Mouse (Mus musculus): ENCODE measurements around the gene Tgtp2. TPM values are rescaled to one million over a fixed set of nuclear protein-coding genes. Genes with fewer than 3 reads are reported as not detected.

Gene Tgtp2
- total RNA-seq, 1 experiment: not detected

- Histone ChIP-seq H3K9me3 (ENCODE audit: control insufficient read depth, insufficient read depth, low read depth, low read length) (no peaks in the 10 kb centered on the region), H3K27ac (ENCODE audit: insufficient read depth, low read depth, low read length, poor library complexity, severe bottlenecking) (no peak overlapping the region), H3K9ac (ENCODE audit: insufficient read depth, low read depth, low read length, poor library complexity, severe bottlenecking) (no peak overlapping the region), H3K4me3 (ENCODE audit: insufficient read depth in 1 of 2, low read depth in 1 of 2, low read length in 2 of 2, poor library complexity in 1 of 2, severe bottlenecking in 1 of 2) (no peak overlapping the region), H3K4me1 (ENCODE audit: control insufficient read depth in 2 of 2, insufficient read depth in 2 of 2, low read length in 2 of 2, poor library complexity in 1 of 2) (peaks cover 0 to 3% of the 10 kb centered on the region in 2 experiments; a peak in 1 of 4 replicates), H3K36me3 (ENCODE audit: control insufficient read depth, insufficient read depth, low read length, poor library complexity, severe bottlenecking) (no peaks in the 10 kb centered on the region)
- TF ChIP-seq ZNF384 (IDR thresholded peaks at IDR 0.05; ENCODE audit: low read depth, low read length): no peak
- in situ Hi-C loops (cut with MboI; ENCODE audit: low sequenced_read_pairs in 2 of 2, unreplicated experiment in 2 of 2): no loop called here
- DNase-seq (ENCODE audit: low read depth, low spot score): no peak
These were observed 28.1 kb upstream of the Tgtp2 start for GRCm38 (mm10) chr11:49092053-49092586.

GRCm38 (mm10) chr11:49091171-49091570 is 27.2 kb upstream of the Tgtp2 start:
- H3K36me3 ChIP-seq (ENCODE audit: control insufficient read depth, insufficient read depth, low read length, poor library complexity, severe bottlenecking): no peaks in the 10 kb centered on the region
- H3K9me3 ChIP-seq (ENCODE audit: control insufficient read depth, insufficient read depth, low read depth, low read length): no peaks in the 10 kb centered on the region
- H3K4me3 ChIP-seq (ENCODE audit: insufficient read depth in 1 of 2, low read depth in 1 of 2, low read length in 2 of 2, poor library complexity in 1 of 2, severe bottlenecking in 1 of 2): no peak overlapping the region
- H3K27ac ChIP-seq (ENCODE audit: insufficient read depth, low read depth, low read length, poor library complexity, severe bottlenecking): no peak overlapping the region
- TF ChIP-seq CHD2 (IDR thresholded peaks at IDR 0.05; ENCODE audit: low read depth, low read length): no peak
- no peak for TF ChIP-seq MAFK (IDR thresholded peaks at IDR 0.05; ENCODE audit: insufficient read depth, low read depth, low read length)
- DNase-seq (ENCODE audit: low read depth, low spot score): no peak
- H3K9ac ChIP-seq (ENCODE audit: insufficient read depth, low read depth, low read length, poor library complexity, severe bottlenecking): no peak overlapping the region
- H3K4me1 ChIP-seq (ENCODE audit: control insufficient read depth in 2 of 2, insufficient read depth in 2 of 2, low read length in 2 of 2, poor library complexity in 1 of 2): peaks cover 0 to 3% of the 10 kb centered on the region in 2 experiments; a peak in 1 of 4 replicates
- in situ Hi-C loops (cut with MboI; ENCODE audit: low sequenced_read_pairs in 2 of 2, unreplicated experiment in 2 of 2): no loop called here

- H3K4me3 ChIP-seq (ENCODE audit: insufficient read depth in 1 of 2, low read depth in 1 of 2, low read length in 2 of 2, poor library complexity in 1 of 2, severe bottlenecking in 1 of 2): no peak overlapping the region
- H3K9ac ChIP-seq (ENCODE audit: insufficient read depth, low read depth, low read length, poor library complexity, severe bottlenecking): no peak overlapping the region
- no peaks in the 10 kb centered on the region for H3K9me3 ChIP-seq (ENCODE audit: control insufficient read depth, insufficient read depth, low read depth, low read length)
- TF ChIP-seq HCFC1 (IDR thresholded peaks at IDR 0.05; ENCODE audit: borderline replicate concordance, insufficient read depth, low read length): no peak
- TF ChIP-seq ZNF384 (IDR thresholded peaks at IDR 0.05; ENCODE audit: low read depth, low read length): no peak
- TF ChIP-seq MAFK (IDR thresholded peaks at IDR 0.05; ENCODE audit: insufficient read depth, low read depth, low read length): no peak
- no peak for TF ChIP-seq CHD2 (IDR thresholded peaks at IDR 0.05; ENCODE audit: low read depth, low read length)
- TF ChIP-seq ZC3H11A (IDR thresholded peaks at IDR 0.05; ENCODE audit: borderline replicate concordance, low read depth, low read length): no peak
- in situ Hi-C loops (cut with MboI; ENCODE audit: low sequenced_read_pairs in 2 of 2, unreplicated experiment in 2 of 2): no loop called here
- no peaks in the 10 kb centered on the region for H3K36me3 ChIP-seq (ENCODE audit: control insufficient read depth, insufficient read depth, low read length, poor library complexity, severe bottlenecking)
- no peak for DNase-seq (ENCODE audit: low read depth, low spot score)
- H3K27ac ChIP-seq (ENCODE audit: insufficient read depth, low read depth, low read length, poor library complexity, severe bottlenecking): no peak overlapping the region
- peaks cover 0 to 3% of the 10 kb centered on the region in 2 experiments; a peak in 1 of 4 replicates for H3K4me1 ChIP-seq (ENCODE audit: control insufficient read depth in 2 of 2, insufficient read depth in 2 of 2, low read length in 2 of 2, poor library complexity in 1 of 2)
These were observed 26.5 kb upstream of the Tgtp2 start for GRCm38 (mm10) chr11:49090551-49090950.

GRCm38 (mm10) chr11:49089735-49090507 is 25.9 kb upstream of the Tgtp2 start:
- TF ChIP-seq CHD2 (IDR thresholded peaks at IDR 0.05; ENCODE audit: low read depth, low read length) (no peak), HCFC1 (IDR thresholded peaks at IDR 0.05; ENCODE audit: borderline replicate concordance, insufficient read depth, low read length) (no peak), MAFK (IDR thresholded peaks at IDR 0.05; ENCODE audit: insufficient read depth, low read depth, low read length) (no peak), ZC3H11A (IDR thresholded peaks at IDR 0.05; ENCODE audit: borderline replicate concordance, low read depth, low read length) (no peak), ZNF384 (IDR thresholded peaks at IDR 0.05; ENCODE audit: low read depth, low read length) (no peak)
- in situ Hi-C loops (cut with MboI; ENCODE audit: low sequenced_read_pairs in 2 of 2, unreplicated experiment in 2 of 2): no loop called here
- no peak overlapping the region for H3K4me3 ChIP-seq (ENCODE audit: insufficient read depth in 1 of 2, low read depth in 1 of 2, low read length in 2 of 2, poor library complexity in 1 of 2, severe bottlenecking in 1 of 2)
- DNase-seq (ENCODE audit: low read depth, low spot score): no peak
- H3K36me3 ChIP-seq (ENCODE audit: control insufficient read depth, insufficient read depth, low read length, poor library complexity, severe bottlenecking): no peaks in the 10 kb centered on the region
- peaks cover 0 to 3% of the 10 kb centered on the region in 2 experiments; a peak in 1 of 4 replicates for H3K4me1 ChIP-seq (ENCODE audit: control insufficient read depth in 2 of 2, insufficient read depth in 2 of 2, low read length in 2 of 2, poor library complexity in 1 of 2)
- no peaks in the 10 kb centered on the region for H3K9me3 ChIP-seq (ENCODE audit: control insufficient read depth, insufficient read depth, low read depth, low read length)
- H3K9ac ChIP-seq (ENCODE audit: insufficient read depth, low read depth, low read length, poor library complexity, severe bottlenecking): no peak overlapping the region
- H3K27ac ChIP-seq (ENCODE audit: insufficient read depth, low read depth, low read length, poor library complexity, severe bottlenecking): no peak overlapping the region
